Mouse (Mus musculus) stomach, postnatal 0 days (tissue): ENCODE measurements around the gene Fnip2. TPM values are rescaled to one million over a fixed set of nuclear protein-coding genes. Genes with fewer than 3 reads are reported as not detected.

ENCODE experiments used
- ATAC-seq: fragments of 200-750 bp; cut with Nextera tagmentation; 2 replicates; pipeline ENCODE4 v1.8.0; 2017; ENCODE audit not compliant: low FRiP score, low TSS enrichment
- DNase-seq: peaks from one replicate; pipeline ENCODE4 v3.0.0-alpha.2; 2016; ENCODE audit warnings: low spot score
- H3K27ac ChIP-seq: fragments of 300-500 bp; sonication (generic); replicated peaks from 2 replicates; pipeline ENCODE4 v1.5.1; 2014; ENCODE audit warnings: mild to moderate bottlenecking, control low read depth
- H3K27me3 ChIP-seq: fragments of 300-500 bp; sonication (generic); 2 replicates; pipeline ENCODE4 v1.6.1; 2014; ENCODE audit warnings: low read length; ENCODE audit not compliant: control insufficient read depth, insufficient read depth
- H3K36me3 ChIP-seq: fragments of 300-500 bp; sonication (generic); 2 replicates; pipeline ENCODE4 v1.6.1; 2014; ENCODE audit warnings: low read length, mixed read lengths; ENCODE audit not compliant: control insufficient read depth, insufficient read depth
- H3K4me1 ChIP-seq: fragments of 300-500 bp; sonication (generic); replicated peaks from 2 replicates; pipeline ENCODE4 v1.6.1; 2014; ENCODE audit warnings: antibody characterized with exemption; ENCODE audit not compliant: control insufficient read depth, insufficient read depth
- H3K4me2 ChIP-seq: fragments of 300-500 bp; sonication (generic); replicated peaks from 2 replicates; pipeline ENCODE4 v1.6.1; 2014; ENCODE audit warnings: low read depth, mild to moderate bottlenecking, control low read depth, moderate library complexity
- H3K4me3 ChIP-seq: fragments of 300-500 bp; sonication (generic); 2 replicates; pipeline ENCODE4 v1.5.1; 2014; ENCODE audit warnings: low read depth, low read length, control low read depth
- H3K9ac ChIP-seq: fragments of 300-500 bp; sonication (generic); 2 replicates; pipeline ENCODE4 v1.6.1; 2014; ENCODE audit warnings: mild to moderate bottlenecking, low read length, control low read depth, mixed read lengths
- H3K9me3 ChIP-seq: fragments of 300-500 bp; sonication (generic); 2 replicates; pipeline ENCODE4 v1.6.1; 2016; ENCODE audit warnings: low read length; ENCODE audit not compliant: control insufficient read depth
- CTCF ChIP-seq: IDR thresholded peaks from 2 replicates; pipeline ENCODE4 v1.5.1; 2016; ENCODE audit warnings: antibody characterized with exemption, low read depth, mild to moderate bottlenecking, moderate library complexity
- EP300 ChIP-seq: optimal IDR thresholded peaks from 2 replicates; pipeline ENCODE3; 2016; ENCODE audit warnings: antibody characterized with exemption
- WGBS: fragments of 180-500 bp; shearing (Covaris S2); extraction: QIAGEN DNeasy Blood & Tissue Kit; methylation state at CpG from one replicate; pipeline ENCODE4 v1.1.7; 2014; 5-methylcytosine and 5-hydroxymethylcytosine counted together
- polyA plus RNA-seq: library from polyadenylated mRNA; unstranded; fragments of >200 nt; fragmentation: Nextera tagmentation; extraction: Ambion mirVana; gene quantifications from 2 replicates; pipeline ENCODE4 v1.2.1, GENCODE M21; 2015

Gene Fnip2
- polyA plus RNA-seq: 2.5 and 2.6 TPM in 2 replicates

- peak within 1 kb of the TSS; percentile 76 for H3K9ac ChIP-seq
- DNase-seq: peak; percentile 96
- H3K27ac ChIP-seq: peak within 1 kb of the TSS; percentile 89
- peak within 1 kb of the TSS; percentile 93 for H3K4me2 ChIP-seq
- H3K36me3 ChIP-seq: no peaks in the 10 kb centered on the region
- H3K9me3 ChIP-seq: no peaks in the 10 kb centered on the region
- TF ChIP-seq EP300 (no peak), CTCF (no peak)
- H3K4me3 ChIP-seq: peak within 1 kb of the TSS; percentile 77
- no peaks in the 10 kb centered on the region for H3K4me1 ChIP-seq
- peak; percentile 97 for ATAC-seq
- no peaks in the 10 kb centered on the region for H3K27me3 ChIP-seq
- WGBS: 1% methylated on average over 35 of the region's 55 CpGs
These were observed at the start of gene Fnip2 for GRCm38 (mm10) chr3:79567703-79568362. Fnip2 (minus strand) TSS chr3:79567796.

- H3K9ac ChIP-seq: no peak overlapping the region
- no peaks in the 10 kb centered on the region for H3K9me3 ChIP-seq
- DNase-seq (no peak), ATAC-seq (no peak)
- no peak for TF ChIP-seq CTCF
- TF ChIP-seq EP300: no peak
- no peaks in the 10 kb centered on the region for H3K27me3 ChIP-seq
- H3K4me2 ChIP-seq: no peak overlapping the region
- no peaks in the 10 kb centered on the region for H3K4me1 ChIP-seq
- no peak overlapping the region for H3K27ac ChIP-seq
- WGBS: 82% methylated on average over 2 of the region's 2 CpGs
- H3K36me3 ChIP-seq: peaks cover 16% of the 10 kb centered on the region
- H3K4me3 ChIP-seq: no peak overlapping the region
These were observed 42.3 kb upstream of the Fnip2 start for GRCm38 (mm10) chr3:79609886-79610285.

GRCm38 (mm10) chr3:79595468-79595867 is 27.9 kb upstream of the Fnip2 start:
- Histone ChIP-seq H3K27me3 (no peaks in the 10 kb centered on the region), H3K36me3 (peaks cover 17% of the 10 kb centered on the region; the same call in 1 of the 2 replicates), H3K4me2 (no peak overlapping the region), H3K9ac (no peak overlapping the region), H3K27ac (no peak overlapping the region), H3K4me1 (no peaks in the 10 kb centered on the region), H3K4me3 (no peak overlapping the region), H3K9me3 (no peaks in the 10 kb centered on the region)
- ATAC-seq (no peak), DNase-seq (no peak)
- WGBS: 91% methylated on average over 7 of the region's 7 CpGs
- TF ChIP-seq CTCF (no peak), EP300 (no peak)

DNA sequence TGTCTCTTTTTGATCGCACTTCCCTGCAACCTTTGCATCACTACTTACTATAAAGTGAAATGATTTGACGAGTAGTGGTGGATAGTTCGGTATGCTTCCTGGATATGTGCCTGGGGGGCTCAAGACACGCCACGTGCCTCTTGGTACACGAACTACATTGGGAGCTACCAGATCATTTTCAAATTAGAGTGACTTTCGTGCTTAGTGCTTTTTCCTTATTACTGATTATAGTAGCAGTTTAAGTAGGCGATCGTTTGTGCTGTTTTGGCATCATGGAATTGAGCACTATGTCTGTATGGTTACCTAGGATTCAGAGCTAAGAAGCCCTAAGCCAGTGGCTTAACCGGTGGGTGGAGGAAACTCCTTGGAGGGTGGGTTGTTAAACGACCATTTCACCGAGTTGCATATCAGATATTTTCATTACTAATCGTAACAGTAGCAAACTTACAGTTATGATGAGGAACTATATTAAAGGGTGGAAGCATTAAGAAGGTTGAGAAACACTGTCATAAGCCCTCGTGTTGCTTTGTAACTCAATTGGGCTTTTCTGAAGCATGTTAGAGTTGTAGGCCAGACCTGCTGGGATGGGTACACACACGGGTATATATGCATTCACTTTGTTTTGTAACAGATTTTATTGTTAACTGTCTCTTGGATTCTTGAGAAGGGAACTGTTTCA is 24.3 kb upstream of the Fnip2 start:
- Histone ChIP-seq H3K27ac (peak overlapping the region; percentile 87), H3K9ac (peak overlapping the region; percentile 89), H3K27me3 (no peaks in the 10 kb centered on the region), H3K4me2 (peak overlapping the region; percentile 81), H3K4me3 (peak overlapping the region; percentile 89), H3K36me3 (peaks cover 8% of the 10 kb centered on the region; the same call in 1 of the 2 replicates), H3K9me3 (no peaks in the 10 kb centered on the region), H3K4me1 (no peaks in the 10 kb centered on the region)
- TF ChIP-seq CTCF: no peak
- no peak for TF ChIP-seq EP300
- DNase-seq (no peak), ATAC-seq (no peak)
- 2% methylated on average over 15 of the region's 15 CpGs for WGBS

DNA sequence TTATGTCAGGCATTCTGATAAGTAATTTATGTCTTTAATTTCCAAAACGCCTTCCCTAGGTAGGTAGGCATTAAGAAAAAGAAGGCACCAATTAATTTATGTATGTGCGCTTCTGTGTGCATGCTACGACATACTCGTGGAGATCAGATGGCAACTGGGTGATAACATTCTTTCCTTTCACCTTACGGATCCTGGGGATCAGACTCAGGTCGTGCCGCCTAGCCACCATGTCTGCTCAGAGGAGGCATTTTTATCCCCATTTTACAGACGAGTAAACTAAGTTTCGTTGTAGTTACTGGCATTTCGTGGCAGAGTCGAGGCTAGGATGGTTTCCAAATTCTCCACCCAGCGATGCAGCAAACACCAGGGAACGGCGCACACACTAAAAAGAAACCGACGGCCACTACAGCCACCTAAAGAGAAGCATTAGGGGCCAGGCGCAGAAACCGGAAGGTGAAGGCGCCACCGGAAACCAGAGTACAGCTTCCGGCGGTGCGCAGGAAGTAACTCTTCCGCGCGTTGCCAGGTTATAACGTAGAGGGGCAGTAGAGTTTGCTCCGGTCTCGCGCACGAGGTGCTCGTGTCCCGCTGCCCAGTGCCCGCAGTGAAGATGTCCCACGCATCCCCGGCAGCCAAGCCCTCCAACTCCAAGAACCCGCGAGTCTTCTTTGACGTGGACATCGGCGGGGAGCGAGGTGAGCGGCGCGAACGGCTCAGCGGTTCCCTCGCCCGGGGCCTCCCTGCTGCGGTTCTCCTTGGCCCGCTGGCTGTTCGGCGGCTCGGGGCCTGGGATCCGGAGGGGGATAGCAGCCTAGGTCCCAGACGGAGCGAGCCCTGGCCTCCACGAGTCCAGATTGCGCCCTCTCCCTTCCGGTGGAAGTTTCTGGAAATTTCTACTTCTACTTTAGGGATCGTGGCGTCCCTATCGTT is 23.5 kb upstream of the Fnip2 start, which contains the start of gene Ppid:
TSS of gene Ppid (plus strand) at position 480 of the 930 bp plus-strand sequence.
- WGBS: 3% methylated on average over 62 of the region's 63 CpGs
- DNase-seq (peak; percentile 85), ATAC-seq (peak; percentile 89)
- H3K4me2 ChIP-seq: peak within 1 kb of the TSS; percentile 81
- H3K9me3 ChIP-seq: no peaks in the 10 kb centered on the region
- H3K27me3 ChIP-seq: no peaks in the 10 kb centered on the region
- peak; percentile 30 for TF ChIP-seq CTCF
- TF ChIP-seq EP300: no peak
- H3K4me3 ChIP-seq: peak within 1 kb of the TSS; percentile 89
- peak within 1 kb of the TSS; percentile 87 for H3K27ac ChIP-seq
- H3K9ac ChIP-seq: peak within 1 kb of the TSS; percentile 89
- peaks cover 4% of the 10 kb centered on the region; the same call in 1 of the 2 replicates for H3K36me3 ChIP-seq
- H3K4me1 ChIP-seq: no peaks in the 10 kb centered on the region
